In the genomic region with DNA sequence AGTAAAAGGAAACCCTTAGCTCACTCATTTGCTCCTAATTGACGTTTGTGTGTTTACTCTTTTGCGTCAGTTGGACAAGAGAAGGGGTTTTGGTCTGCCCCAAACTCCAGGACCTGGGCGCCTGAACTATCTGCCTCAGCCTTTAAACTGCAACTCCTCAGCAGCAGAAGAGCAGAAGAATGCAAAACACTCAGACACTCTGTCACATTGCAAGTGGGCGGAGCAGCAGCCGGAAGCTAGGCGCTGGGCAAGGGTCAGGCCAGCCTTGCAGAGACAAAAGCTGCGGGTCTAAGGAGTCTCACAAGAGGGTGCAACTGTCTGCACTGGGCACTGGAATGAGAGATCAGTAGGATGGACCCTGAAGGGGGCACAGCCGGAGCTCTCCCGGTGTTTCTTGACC, we compare ENCODE assay signal across 8 mouse cellular contexts. TPM values are rescaled to one million over a fixed set of nuclear protein-coding genes. Genes with fewer than 3 reads are reported as not detected.
DNase-seq lines count a peak whose midpoint lies in the region; ATAC-seq lines count a peak whose summit lies in the region.

No protein-coding gene starts in this region.

- peak overlapping the region; percentile 27; the same call in 1 of the 2 replicates for H3K27ac ChIP-seq in heart, embryonic 15.5 days
- H3K27ac ChIP-seq in kidney, embryonic 16.5 days (ENCODE audit: low read length) = peak overlapping the region; percentile 86

- 0 out of 2 replicates have a peak overlapping the region, but pooled peaks have one; percentile 17 for H3K9ac ChIP-seq in heart, embryonic 15.5 days
- H3K9ac ChIP-seq in kidney, embryonic 16.5 days (replicated peaks; ENCODE audit: low read length) = no peak overlapping the region

- peaks cover 29% of the 10 kb centered on the region for H3K4me1 ChIP-seq in heart, embryonic 15.5 days (replicated peaks)
- peaks cover 12% of the 10 kb centered on the region for H3K4me1 ChIP-seq in kidney, embryonic 16.5 days (ENCODE audit: insufficient read depth, low read length)

- no peak for ATAC-seq in heart, embryonic 15.5 days (replicated peaks; ENCODE audit: insufficient number of reproducible peaks, insufficient read depth, low FRiP score, low read depth)
- ATAC-seq in kidney, embryonic 16.5 days (ENCODE audit: low FRiP score, low TSS enrichment) = peak; percentile 37
- no peak for ATAC-seq in cerebellum, adult (ENCODE audit: insufficient number of reproducible peaks, low FRiP score, low TSS enrichment)

- H3K9me3 ChIP-seq in heart, embryonic 15.5 days (replicated peaks) = no peaks in the 10 kb centered on the region
- H3K9me3 ChIP-seq in kidney, embryonic 16.5 days (ENCODE audit: low read length) = no peaks in the 10 kb centered on the region

- 18% methylated on average over 9 of the region's 9 CpGs for WGBS in heart, embryonic 15.5 days
- 20% methylated on average over 9 of the region's 9 CpGs for WGBS in kidney, embryonic 16.5 days

- H3K36me3 ChIP-seq in heart, embryonic 15.5 days = no peaks in the 10 kb centered on the region
- H3K36me3 ChIP-seq in kidney, embryonic 16.5 days (ENCODE audit: insufficient read depth, low read length) = no peaks in the 10 kb centered on the region

- DNase-seq in heart, adult 18-20 months = no peak
- DNase-seq in adrenal gland, postnatal 25 days = peak; percentile 24
- DNase-seq in lung, postnatal 4 days = peak; percentile 36 to 64
- DNase-seq in gastrocnemius, adult 18-20 months (ENCODE audit: low spot score) = no peak
- DNase-seq in frontal cortex, postnatal 10 days (ENCODE audit: low spot score in 2 of 2) = no peak

- peak overlapping the region; percentile 10; the same call in 1 of the 2 replicates for H3K4me3 ChIP-seq in heart, embryonic 15.5 days
- H3K4me3 ChIP-seq in kidney, embryonic 16.5 days (ENCODE audit: low read length) = peak overlapping the region; percentile 14; the same call in 1 of the 2 replicates

- peak overlapping the region; percentile 99 for H3K4me2 ChIP-seq in heart, embryonic 15.5 days
- peak overlapping the region; percentile 97 for H3K4me2 ChIP-seq in kidney, embryonic 16.5 days (replicated peaks; ENCODE audit: low read depth, low read length)

- H3K27me3 ChIP-seq in heart, embryonic 15.5 days = peaks cover 17% of the 10 kb centered on the region; the same call in 1 of the 2 replicates
- H3K27me3 ChIP-seq in kidney, embryonic 16.5 days (ENCODE audit: insufficient read depth, low read length) = peaks cover 10% of the 10 kb centered on the region; the same call in 1 of the 2 replicates

RNA-seq across cellular contexts. Expression of a gene that starts 1.3 kb away (rescaled TPM):
- polyA plus RNA-seq in heart, embryonic 15.5 days (2015; fragmentation: Nextera tagmentation; extraction: Ambion mirVana) = 32.7 and 41.7 TPM in 2 replicates
- total RNA-seq in heart, adult 18-20 months (2021) = 1 to 10 TPM; 5.1 to 5.3 TPM
- 16.9 and 28.0 TPM in 2 replicates for total RNA-seq in adrenal gland, postnatal 25 days (2021)
- 13.1 and 13.8 TPM in 2 replicates for polyA plus RNA-seq in kidney, embryonic 16.5 days (2015; fragmentation: Nextera tagmentation; extraction: Ambion mirVana)
- total RNA-seq in gastrocnemius, adult 18-20 months (2021) = 1 to 10 TPM in 1 of 2 experiments, under 1 TPM in 1; 0.71 to 1.5 TPM

RNA-seq across cellular contexts. Expression of a gene that starts 24.5 kb away (rescaled TPM):
- polyA plus RNA-seq in heart, embryonic 15.5 days (2015; fragmentation: Nextera tagmentation; extraction: Ambion mirVana) = 489 and 502 TPM in 2 replicates
- 100 to 1,000 TPM; 410 to 411 TPM for total RNA-seq in heart, adult 18-20 months (2021)
- 351 and 444 TPM in 2 replicates for total RNA-seq in adrenal gland, postnatal 25 days (2021)
- 644 and 729 TPM in 2 replicates for polyA plus RNA-seq in kidney, embryonic 16.5 days (2015; fragmentation: Nextera tagmentation; extraction: Ambion mirVana)
- total RNA-seq in gastrocnemius, adult 18-20 months (2021) = 100 to 1,000 TPM; 260 to 323 TPM

Comparison
In these comparisons a context has a peak if more than half of its experiments do, and no peak if none do; other contexts are left out.
1. DNase-seq: peak in adrenal gland, postnatal 25 days (single experiment) and lung, postnatal 4 days (2 of 2); none in heart, adult 18-20 months (0 of 2), gastrocnemius, adult 18-20 months (single experiment) and frontal cortex, postnatal 10 days (0 of 2).